Mouse (Mus musculus) forebrain, embryonic 16.5 days (tissue): ENCODE results near the gene St8sia1. TPM values are rescaled to one million over a fixed set of nuclear protein-coding genes. Genes with fewer than 3 reads are reported as not detected.

ENCODE experiments used
- ATAC-seq: fragments of 200-750 bp; cut with Nextera tagmentation; 2 replicates; pipeline ENCODE4 v1.8.0; 2017; ENCODE audit warnings: mild to moderate bottlenecking, moderate library complexity
- H3K27ac ChIP-seq: fragments of 300-500 bp; sonication (generic); 2 replicates; pipeline ENCODE4 v1.5.1; 2014; ENCODE audit warnings: low read length, control low read depth
- H3K27me3 ChIP-seq: fragments of 300-500 bp; sonication (generic); replicated peaks from 2 replicates; pipeline ENCODE4 v1.6.1; 2014; ENCODE audit warnings: low read length; ENCODE audit not compliant: control insufficient read depth, insufficient read depth
- H3K36me3 ChIP-seq: fragments of 300-500 bp; sonication (generic); 2 replicates; pipeline ENCODE4 v1.6.1; 2014; ENCODE audit not compliant: control insufficient read depth, insufficient read depth
- H3K4me1 ChIP-seq: fragments of 300-500 bp; sonication (generic); replicated peaks from 2 replicates; pipeline ENCODE4 v1.6.1; 2014; ENCODE audit warnings: low read length; ENCODE audit not compliant: control insufficient read depth, insufficient read depth
- H3K4me2 ChIP-seq: fragments of 300-500 bp; sonication (generic); 2 replicates; pipeline ENCODE4 v1.6.1; 2014; ENCODE audit warnings: mild to moderate bottlenecking, low read length, control low read depth
- H3K4me3 ChIP-seq: fragments of 300-500 bp; sonication (generic); replicated peaks from 2 replicates; pipeline ENCODE4 v1.5.1; 2014; ENCODE audit warnings: mild to moderate bottlenecking, low read length, control low read depth
- H3K9ac ChIP-seq: fragments of 300-500 bp; sonication (generic); replicated peaks from 2 replicates; pipeline ENCODE4 v1.6.1; 2014; ENCODE audit warnings: low read depth, low read length, control low read depth
- H3K9me3 ChIP-seq: fragments of 300-500 bp; sonication (generic); 2 replicates; pipeline ENCODE4 v1.6.1; 2016; ENCODE audit warnings: low read length; ENCODE audit not compliant: control insufficient read depth
- WGBS: fragments of 180-500 bp; shearing (Covaris S2); extraction: QIAGEN DNeasy Blood & Tissue Kit; methylation state at CpG from one replicate; pipeline ENCODE4 v1.1.7; 2014; 5-methylcytosine and 5-hydroxymethylcytosine counted together
- polyA plus RNA-seq: library from polyadenylated mRNA; unstranded; fragments of >200 nt; fragmentation: Nextera tagmentation; extraction: Ambion mirVana; gene quantifications from 2 replicates; pipeline ENCODE4 v1.2.1, GENCODE M21; 2015

Gene St8sia1
- polyA plus RNA-seq, 1 experiment from 2014 or later = 6.4 TPM

DNA sequence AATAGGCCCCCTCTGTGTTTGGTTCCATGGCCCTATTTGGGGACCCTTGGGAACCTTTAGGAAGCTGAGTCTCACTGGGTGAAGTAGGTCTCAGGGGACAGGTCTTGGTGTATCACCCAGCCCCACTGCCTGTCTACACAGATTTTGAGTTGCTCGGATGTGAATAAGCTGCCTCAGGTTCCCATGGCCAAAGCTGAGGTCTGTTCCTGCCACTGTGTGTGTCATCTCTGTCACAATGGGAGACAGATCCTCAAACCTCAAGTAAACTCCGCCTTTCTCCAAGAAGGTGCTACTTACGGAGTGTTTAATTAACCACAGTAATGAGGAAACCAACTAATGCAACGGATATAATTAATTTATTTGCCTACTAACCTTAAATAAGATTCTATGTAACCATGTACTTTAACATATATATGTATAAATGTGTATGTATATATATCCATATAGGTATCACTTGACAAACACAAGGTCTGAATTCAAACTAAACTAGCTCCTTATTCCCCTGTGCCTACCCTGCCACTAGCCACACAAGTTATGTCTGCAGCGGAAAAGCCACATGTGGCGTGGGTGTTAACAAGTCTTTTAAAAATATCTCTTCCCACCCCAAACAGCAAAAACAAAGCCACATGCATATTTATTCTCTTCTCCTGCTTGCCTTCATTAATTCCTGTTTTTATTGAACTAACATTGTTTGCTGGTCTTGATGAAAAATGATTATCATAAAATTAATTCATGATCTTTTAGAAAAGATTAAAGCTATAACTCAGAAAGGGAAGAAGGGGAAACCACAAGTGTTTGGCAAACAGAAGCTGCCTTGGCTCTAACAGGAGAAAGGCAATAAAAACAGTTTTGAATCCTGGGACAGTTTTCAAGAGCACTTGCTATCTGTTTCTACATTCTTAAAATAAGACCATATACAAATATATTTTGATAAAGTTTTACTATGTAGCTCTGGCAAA, 111.6 kb downstream of the St8sia1 start:
- H3K4me1 ChIP-seq = no peaks in the 10 kb centered on the region
- H3K9me3 ChIP-seq = no peaks in the 10 kb centered on the region
- H3K27ac ChIP-seq = no peak overlapping the region
- ATAC-seq = no peak
- H3K27me3 ChIP-seq = no peaks in the 10 kb centered on the region
- no peaks in the 10 kb centered on the region for H3K36me3 ChIP-seq
- H3K9ac ChIP-seq = no peak overlapping the region
- 81% methylated on average over 6 of the region's 6 CpGs for WGBS
- no peak overlapping the region for H3K4me3 ChIP-seq
- no peak overlapping the region for H3K4me2 ChIP-seq

DNA sequence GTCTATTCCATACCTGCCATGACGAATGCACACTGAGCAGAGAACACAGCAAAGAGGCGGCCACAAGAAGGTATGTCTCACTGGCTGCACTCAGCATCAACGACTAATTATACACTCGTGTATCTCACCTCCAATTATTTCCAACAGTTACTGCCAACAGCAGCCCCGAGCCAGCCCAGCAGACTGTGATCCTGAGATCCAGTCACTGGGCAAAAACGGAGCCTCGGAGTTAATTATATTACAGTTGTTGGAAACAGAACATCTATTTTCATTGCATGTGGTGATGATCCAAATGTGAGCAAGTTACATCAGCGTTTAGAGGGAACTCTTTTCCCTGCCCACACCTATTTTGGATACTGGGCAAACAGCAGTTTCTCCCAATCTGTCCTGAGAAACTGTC, 113.8 kb downstream of the St8sia1 start:
- H3K9ac ChIP-seq = no peak overlapping the region
- no peaks in the 10 kb centered on the region for H3K4me1 ChIP-seq
- H3K4me3 ChIP-seq = no peak overlapping the region
- H3K9me3 ChIP-seq = no peaks in the 10 kb centered on the region
- no peak overlapping the region for H3K27ac ChIP-seq
- H3K36me3 ChIP-seq = no peaks in the 10 kb centered on the region
- no peak overlapping the region for H3K4me2 ChIP-seq
- ATAC-seq = no peak
- H3K27me3 ChIP-seq = no peaks in the 10 kb centered on the region
- WGBS = 58% methylated on average over 8 of the region's 8 CpGs

DNA sequence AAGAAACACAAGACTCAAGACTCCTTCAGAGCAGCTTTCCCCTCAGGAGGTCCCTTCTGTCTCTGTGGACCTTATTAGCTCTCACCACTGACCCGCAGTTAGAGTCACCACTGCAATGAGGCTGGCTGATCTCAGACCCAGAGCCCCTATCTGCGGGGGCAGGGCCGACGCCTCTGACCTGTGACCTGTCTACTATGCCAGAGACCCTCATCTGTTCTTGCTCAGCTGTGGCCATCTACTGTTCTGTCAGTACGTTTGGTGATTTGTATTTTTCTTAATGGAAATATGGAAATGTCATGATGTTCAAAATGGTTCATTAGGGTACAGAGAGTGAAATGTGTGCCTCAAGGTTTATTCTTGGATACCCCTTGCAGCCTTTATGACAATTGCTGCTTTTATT, 114.9 kb downstream of the St8sia1 start:
- Histone ChIP-seq H3K4me3 (no peak overlapping the region), H3K36me3 (no peaks in the 10 kb centered on the region), H3K9ac (no peak overlapping the region), H3K27me3 (no peaks in the 10 kb centered on the region), H3K4me2 (no peak overlapping the region), H3K27ac (no peak overlapping the region), H3K4me1 (no peaks in the 10 kb centered on the region), H3K9me3 (no peaks in the 10 kb centered on the region)
- ATAC-seq = no peak
- 87% methylated on average over 5 of the region's 5 CpGs for WGBS

- no peak overlapping the region for H3K4me3 ChIP-seq
- ATAC-seq = no peak
- no peaks in the 10 kb centered on the region for H3K36me3 ChIP-seq
- H3K27ac ChIP-seq = no peak overlapping the region
- 84% methylated on average over 8 of the region's 8 CpGs for WGBS
- no peaks in the 10 kb centered on the region for H3K4me1 ChIP-seq
- no peaks in the 10 kb centered on the region for H3K9me3 ChIP-seq
- no peak overlapping the region for H3K4me2 ChIP-seq
- H3K27me3 ChIP-seq = no peaks in the 10 kb centered on the region
- H3K9ac ChIP-seq = no peak overlapping the region
Measured at GRCm38 (mm10) chr6:142847914-142848674, 116.2 kb downstream of the St8sia1 start.

- Histone ChIP-seq H3K4me2 (no peak overlapping the region), H3K9ac (no peak overlapping the region)
- WGBS = 85% methylated on average over 4 of the region's 4 CpGs
Measured at GRCm38 (mm10) chr6:142846855-142847254, 117.4 kb downstream of the St8sia1 start.

DNA sequence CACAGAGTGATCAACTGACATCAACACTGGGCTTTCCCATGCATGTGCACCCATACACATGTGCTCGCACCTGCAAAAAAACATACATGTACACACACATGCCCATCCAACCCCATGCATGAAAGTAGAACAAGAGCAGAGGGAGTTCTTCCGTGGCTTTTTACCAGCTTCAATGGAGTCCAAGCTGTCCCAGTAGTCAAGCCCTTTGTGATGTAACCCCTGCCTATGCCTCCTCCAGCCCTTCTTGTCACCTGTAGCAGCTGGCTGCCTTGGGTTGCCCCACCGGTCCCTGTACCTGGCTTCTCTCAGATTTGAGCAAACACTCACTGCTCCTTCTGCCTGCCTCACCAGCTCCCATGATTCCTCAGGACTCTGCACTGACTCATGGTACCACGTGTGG, 119.2 kb downstream of the St8sia1 start:
- Histone ChIP-seq H3K4me2 (no peak overlapping the region), H3K36me3 (no peaks in the 10 kb centered on the region), H3K27ac (no peak overlapping the region), H3K9ac (no peak overlapping the region), H3K27me3 (no peaks in the 10 kb centered on the region), H3K9me3 (no peaks in the 10 kb centered on the region), H3K4me3 (no peak overlapping the region), H3K4me1 (no peaks in the 10 kb centered on the region)
- WGBS = 87% methylated on average over 4 of the region's 4 CpGs
- no peak for ATAC-seq

More at GRCm38 (mm10) chr6:142846855-142847254, 117.4 kb downstream of the St8sia1 start:
- no peaks in the 10 kb centered on the region for H3K4me1 ChIP-seq
- no peak overlapping the region for H3K27ac ChIP-seq
- H3K4me3 ChIP-seq = no peak overlapping the region
- no peak for ATAC-seq
- no peaks in the 10 kb centered on the region for H3K27me3 ChIP-seq
- H3K9me3 ChIP-seq = no peaks in the 10 kb centered on the region
- H3K36me3 ChIP-seq = no peaks in the 10 kb centered on the region

GRCm38 (mm10) chr6:142844061-142844460, 120.2 kb downstream of the St8sia1 start:
- no peak for ATAC-seq
- Histone ChIP-seq H3K4me3 (no peak overlapping the region), H3K9ac (no peak overlapping the region), H3K27me3 (no peaks in the 10 kb centered on the region), H3K36me3 (no peaks in the 10 kb centered on the region), H3K27ac (no peak overlapping the region), H3K4me2 (no peak overlapping the region), H3K9me3 (no peaks in the 10 kb centered on the region), H3K4me1 (no peaks in the 10 kb centered on the region)
- 88% methylated on average over 4 of the region's 4 CpGs for WGBS

DNA sequence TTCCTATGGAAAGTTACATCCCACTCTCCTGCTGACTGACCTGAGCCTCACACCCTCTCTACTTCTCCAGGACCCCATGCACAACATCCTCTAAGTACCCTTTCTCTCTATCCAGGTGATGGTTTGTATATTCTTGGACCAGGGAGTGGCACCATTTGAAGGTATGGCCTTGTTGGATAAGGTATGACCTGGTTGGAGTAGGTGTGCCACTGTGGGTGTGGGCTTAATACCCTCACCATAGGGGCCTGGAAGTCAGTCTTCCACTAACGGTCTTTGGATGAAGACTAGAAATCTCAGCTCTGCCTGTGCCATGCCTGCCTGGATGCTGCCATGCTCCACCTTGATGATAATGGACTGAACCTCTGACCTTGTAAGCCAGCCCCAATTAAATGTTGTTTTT, 125.8 kb downstream of the St8sia1 start:
- Histone ChIP-seq H3K27me3 (no peaks in the 10 kb centered on the region), H3K4me1 (no peaks in the 10 kb centered on the region), H3K36me3 (no peaks in the 10 kb centered on the region), H3K27ac (no peak overlapping the region), H3K9ac (no peak overlapping the region), H3K9me3 (no peaks in the 10 kb centered on the region), H3K4me3 (no peak overlapping the region), H3K4me2 (no peak overlapping the region)
- 89% methylated on average over 1 of the region's 1 CpGs for WGBS
- no peak for ATAC-seq

DNA sequence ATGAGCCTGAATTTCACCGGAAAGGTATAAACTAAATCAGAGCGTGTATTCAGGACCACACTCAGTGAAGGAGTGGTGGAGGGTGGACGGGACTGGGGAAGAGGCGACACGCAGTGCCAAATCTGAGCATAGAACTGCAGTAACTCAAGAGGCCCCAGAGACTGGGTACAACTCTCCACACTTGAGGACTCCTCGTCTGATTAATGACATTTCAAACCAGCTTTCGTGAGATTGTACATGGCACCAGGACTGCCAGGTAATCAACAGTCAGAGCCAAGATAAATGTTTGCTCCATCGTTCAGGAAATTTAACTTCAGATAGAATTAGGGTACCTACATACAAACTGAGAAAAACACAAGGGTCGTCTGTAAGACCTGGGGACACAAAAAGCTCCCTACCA, 126.9 kb downstream of the St8sia1 start:
- Histone ChIP-seq H3K4me3 (no peak overlapping the region), H3K4me2 (no peak overlapping the region), H3K9me3 (no peaks in the 10 kb centered on the region), H3K36me3 (no peaks in the 10 kb centered on the region), H3K4me1 (peaks cover 4% of the 10 kb centered on the region; the same call in 1 of the 2 replicates), H3K27me3 (no peaks in the 10 kb centered on the region), H3K27ac (no peak overlapping the region), H3K9ac (no peak overlapping the region)
- ATAC-seq = no peak
- 93% methylated on average over 9 of the region's 9 CpGs for WGBS
